Mouse (Mus musculus) erythroblast, embryonic 14.5 days (primary cell): Measurements from ENCODE around the gene Yy1. TPM values are rescaled to one million over a fixed set of nuclear protein-coding genes. Genes with fewer than 3 reads are reported as not detected.
A peak's percentile ranks its signal among the peaks of the same experiment; 100 is the strongest.
"Not testable (repeated sequence)": the region's sequence is repeated elsewhere in the genome, so short reads cannot be mapped to it uniquely, and the experiment has no call there.

ENCODE experiments used
- H3K27me3 ChIP-seq: 2 replicates; pipeline ENCODE4 v1.6.1; 2012; ENCODE audit warnings: inconsistent platforms; ENCODE audit not compliant: control insufficient read depth
- H3K36me3 ChIP-seq: 2 replicates; pipeline ENCODE4 v1.6.1; 2012; ENCODE audit warnings: mild to moderate bottlenecking, inconsistent platforms; ENCODE audit not compliant: control insufficient read depth
- H3K4me1 ChIP-seq: 2 replicates; pipeline ENCODE4 v1.6.1; 2012; ENCODE audit warnings: inconsistent platforms; ENCODE audit not compliant: control insufficient read depth
- H3K4me3 ChIP-seq: replicated peaks from 2 replicates; pipeline ENCODE3; 2012; ENCODE audit warnings: moderate library complexity, mild to moderate bottlenecking, inconsistent platforms
- H3K9me3 ChIP-seq: 2 replicates; pipeline ENCODE4 v1.6.1; 2012; ENCODE audit warnings: low read length, inconsistent platforms, mixed read lengths; ENCODE audit not compliant: control insufficient read depth
- GATA1 ChIP-seq: IDR thresholded peaks from 2 replicates; pipeline ENCODE4 v1.6.1; 2012; ENCODE audit warnings: low read length, inconsistent platforms, mixed read lengths
- TAL1 ChIP-seq: IDR thresholded peaks from 3 replicates; pipeline ENCODE4 v1.6.1; 2012; ENCODE audit warnings: low read length, inconsistent platforms, mixed read lengths
- polyA plus RNA-seq: library from polyadenylated mRNA; stranded (reverse); fragments of >175 nt; gene quantifications from 2 replicates; pipeline ENCODE4 v1.2.3, GENCODE M21; 2012

The Yy1 gene
- polyA plus RNA-seq, 1 experiment: 3.0 TPM

DNA sequence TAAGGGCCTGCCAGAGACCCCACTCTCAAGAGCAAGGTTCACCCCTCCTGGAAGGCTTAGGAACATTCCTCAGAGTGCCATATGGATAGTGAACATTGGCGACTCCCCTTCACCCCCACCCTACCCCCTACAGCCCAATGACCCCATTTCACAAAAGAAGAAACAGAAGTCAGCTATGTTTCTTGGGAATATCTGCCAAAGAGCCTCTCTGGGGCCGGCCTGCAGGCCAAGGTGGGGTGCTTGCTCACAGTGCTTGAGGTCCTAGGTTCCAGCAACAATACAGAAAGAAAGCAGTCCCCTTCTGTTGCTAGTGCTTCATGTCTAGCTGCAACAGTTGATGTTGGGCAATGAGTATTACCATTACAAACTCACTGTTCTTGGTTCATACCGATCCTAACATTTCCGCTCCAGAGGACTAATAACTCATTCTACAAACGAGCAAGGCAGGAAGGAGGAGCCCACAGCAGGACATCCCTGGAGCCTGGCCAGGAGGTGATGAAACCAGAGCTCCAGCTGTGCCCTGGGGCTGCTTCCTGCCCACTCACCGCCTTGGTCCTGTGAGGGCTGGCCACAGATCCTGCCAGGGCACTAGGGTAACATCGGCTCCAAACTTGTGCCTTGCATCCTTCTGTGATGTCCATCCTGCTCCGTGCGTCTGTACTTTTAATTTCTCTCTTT is 39.3 kb downstream of the Yy1 start:
- Histone ChIP-seq H3K9me3 (peaks cover 12% of the 10 kb centered on the region), H3K4me3 (no peak overlapping the region), H3K27me3 (peaks cover 6% of the 10 kb centered on the region), H3K36me3 (peaks cover 12% of the 10 kb centered on the region), H3K4me1 (peaks cover 26% of the 10 kb centered on the region)
- TF ChIP-seq GATA1: no peak
- no peak for TF ChIP-seq TAL1

DNA sequence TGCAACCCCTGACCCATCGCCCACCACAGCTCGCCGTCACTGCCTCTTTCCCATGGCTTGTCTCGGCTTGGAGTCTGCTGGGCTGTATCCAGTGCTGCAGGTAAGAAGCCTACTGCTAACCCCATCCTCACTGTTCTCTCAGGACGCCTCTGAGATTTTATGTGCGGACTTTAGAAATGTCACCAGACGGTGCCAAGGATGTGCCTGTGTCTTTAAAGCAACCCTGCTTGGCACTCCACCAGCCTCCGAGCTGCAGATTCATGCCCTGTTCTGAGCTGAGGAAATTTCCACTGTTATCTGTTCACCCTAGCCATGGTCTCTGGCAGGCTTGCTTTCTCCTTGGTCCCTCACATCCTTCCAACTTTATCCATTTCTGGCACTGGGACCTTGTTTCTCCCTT is 40.1 kb downstream of the Yy1 start:
- Histone ChIP-seq H3K27me3 (peaks cover 6% of the 10 kb centered on the region), H3K36me3 (peaks cover 4% of the 10 kb centered on the region), H3K4me1 (peaks cover 32% of the 10 kb centered on the region), H3K9me3 (peaks cover 6% of the 10 kb centered on the region), H3K4me3 (no peak overlapping the region)
- TF ChIP-seq TAL1 (no peak), GATA1 (no peak)

DNA sequence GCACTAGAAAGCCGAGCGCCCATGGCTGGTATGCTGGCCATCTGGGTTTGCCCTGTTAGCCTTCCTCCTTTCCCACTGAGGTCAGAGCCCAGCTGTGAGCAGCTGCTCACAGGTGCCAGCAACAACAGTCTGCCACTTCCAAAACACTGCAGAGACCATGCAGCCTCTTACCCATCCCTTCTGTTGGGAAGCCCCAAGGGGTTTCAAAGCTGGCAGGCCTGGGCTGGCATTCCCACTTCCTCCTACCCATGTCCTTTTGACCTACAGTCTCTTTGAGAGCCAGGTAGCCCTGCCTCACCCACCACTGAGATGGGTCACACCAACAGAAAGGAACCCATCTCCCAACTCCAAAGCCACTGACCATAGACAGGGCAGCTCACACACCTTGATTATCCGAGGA is 40.6 kb downstream of the Yy1 start:
- Histone ChIP-seq H3K9me3 (peaks cover under 1% of the 10 kb centered on the region; the same call in 1 of the 2 replicates), H3K4me3 (no peak overlapping the region), H3K27me3 (peaks cover 6% of the 10 kb centered on the region), H3K4me1 (peaks cover 34% of the 10 kb centered on the region), H3K36me3 (peaks cover 3% of the 10 kb centered on the region)
- no peak for TF ChIP-seq TAL1
- TF ChIP-seq GATA1: no peak

DNA sequence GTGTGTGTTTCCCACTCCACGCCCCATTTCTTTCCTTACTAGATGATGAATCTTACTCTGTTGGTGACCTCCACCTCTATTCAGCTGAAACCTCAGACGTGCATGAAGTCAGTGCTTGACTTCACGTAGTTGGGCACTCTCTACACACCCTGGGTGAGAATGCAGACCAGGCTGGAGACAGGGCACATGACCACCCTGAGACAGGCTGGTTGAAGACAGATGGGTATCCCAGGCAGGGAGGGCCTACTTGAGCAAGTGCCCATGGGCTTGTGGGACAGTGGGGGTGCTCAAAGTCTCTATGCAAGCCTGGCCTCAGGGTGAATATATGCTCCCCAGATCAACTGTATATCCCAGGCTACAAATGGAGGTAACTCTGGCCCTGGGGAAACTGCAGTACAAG is 41.6 kb downstream of the Yy1 start:
- Histone ChIP-seq H3K36me3 (peaks cover 3% of the 10 kb centered on the region), H3K4me1 (peaks cover 34% of the 10 kb centered on the region), H3K27me3 (peaks cover 6% of the 10 kb centered on the region), H3K4me3 (no peak overlapping the region), H3K9me3 (no peaks in the 10 kb centered on the region)
- TF ChIP-seq TAL1: no peak
- no peak for TF ChIP-seq GATA1

DNA sequence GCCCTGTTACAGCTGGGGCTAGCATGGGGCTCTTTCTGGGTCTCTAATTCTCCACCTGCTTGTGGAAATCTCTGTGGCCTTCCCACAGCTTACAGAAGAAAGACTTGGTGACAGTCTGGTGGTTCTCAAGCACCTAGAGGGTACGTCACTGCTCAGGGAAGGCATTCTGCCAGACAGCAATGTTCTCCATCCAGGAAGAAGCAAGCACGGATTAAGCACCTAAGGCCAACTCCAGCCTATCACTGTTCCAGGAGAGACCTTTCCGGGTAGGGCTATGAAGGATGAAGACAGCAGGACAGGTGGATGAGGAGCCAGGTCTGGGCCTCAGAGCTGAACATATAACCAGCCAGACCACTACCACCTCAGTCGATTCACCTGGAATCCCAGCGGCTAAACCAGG is 42.0 kb downstream of the Yy1 start:
- H3K4me3 ChIP-seq: peak overlapping the region; percentile 71
- H3K9me3 ChIP-seq: no peaks in the 10 kb centered on the region
- peaks cover 6% of the 10 kb centered on the region for H3K27me3 ChIP-seq
- H3K36me3 ChIP-seq: peaks cover 3% of the 10 kb centered on the region
- H3K4me1 ChIP-seq: peaks cover 34% of the 10 kb centered on the region
- no peak for TF ChIP-seq TAL1
- no peak for TF ChIP-seq GATA1

DNA sequence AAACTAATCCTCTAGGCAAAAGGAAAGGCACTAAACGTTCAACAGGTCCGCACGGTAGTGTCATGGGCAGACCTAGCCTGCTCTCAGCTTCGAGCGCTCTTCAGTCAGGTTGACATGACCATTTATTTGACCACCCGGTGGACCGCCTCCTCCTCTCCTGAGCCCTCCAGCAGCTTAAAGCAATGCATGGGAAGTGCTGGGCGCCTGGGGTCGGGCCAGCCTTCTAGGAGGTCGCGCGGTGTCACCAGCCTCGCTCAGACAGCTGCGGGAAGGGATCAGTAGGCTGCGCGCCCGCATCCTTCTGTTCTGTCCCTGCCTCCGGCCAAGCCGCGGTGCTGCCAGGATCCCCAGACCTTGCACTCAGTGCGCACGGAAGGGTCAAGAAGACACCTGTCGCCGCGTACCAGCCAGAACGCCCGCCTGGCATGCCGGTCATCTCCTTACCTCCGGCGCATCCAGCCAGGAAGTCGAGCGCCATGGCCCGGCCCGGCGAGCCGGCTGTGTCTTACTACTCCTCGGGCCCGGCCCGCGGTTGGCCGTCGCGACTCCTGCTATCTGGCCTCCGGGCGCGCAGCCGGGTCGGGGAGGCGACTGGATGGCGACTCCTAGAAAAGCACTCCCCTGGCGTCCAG is 42.6 kb downstream of the Yy1 start:
- peaks cover 3% of the 10 kb centered on the region for H3K36me3 ChIP-seq

DNA sequence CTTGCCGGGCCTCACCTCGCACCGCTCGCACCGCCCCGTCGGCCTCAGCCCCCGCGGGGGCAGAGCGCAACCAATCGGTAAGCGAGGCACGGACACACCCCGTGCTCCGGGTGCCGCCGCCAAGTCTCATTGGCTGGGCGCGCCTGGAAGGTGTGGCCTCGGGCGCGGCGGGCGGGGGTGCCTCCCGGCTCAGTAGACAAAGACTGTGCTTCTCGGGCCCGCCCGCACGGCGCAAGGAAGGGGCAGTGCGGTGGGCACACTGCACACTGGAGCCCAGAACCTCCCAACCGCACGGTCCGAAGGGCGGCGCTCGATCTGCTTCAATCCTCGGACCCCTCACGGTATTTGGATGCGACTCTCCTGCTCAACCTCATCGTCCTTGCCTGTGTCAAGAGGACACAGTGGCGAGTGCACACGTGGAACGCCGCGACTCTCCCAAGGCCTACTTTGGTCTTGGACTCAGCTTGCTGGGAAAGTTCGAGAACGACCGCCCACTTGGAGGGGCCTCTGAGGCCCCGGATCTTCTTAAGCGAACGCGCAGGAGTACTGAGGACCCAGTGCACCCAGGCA is 43.2 kb downstream of the Yy1 start, which contains the start of the genes Slc25a29 and Slc25a47:
Gene Slc25a29 (minus strand): TSS at position 44 of the 570 bp plus-strand sequence.
Gene Slc25a47 (plus strand): TSS at position 207 of the 570 bp plus-strand sequence.
- no peaks in the 10 kb centered on the region for H3K9me3 ChIP-seq
- peaks cover 3% of the 10 kb centered on the region for H3K36me3 ChIP-seq
- peaks cover 6% of the 10 kb centered on the region for H3K27me3 ChIP-seq
- no peak for TF ChIP-seq TAL1
- no peak for TF ChIP-seq GATA1
- H3K4me1 ChIP-seq: peaks cover 34% of the 10 kb centered on the region
- H3K4me3 ChIP-seq: peak within 1 kb of the TSS; percentile 71

More for the DNA sequence above, 42.6 kb downstream of the Yy1 start:
- TF ChIP-seq TAL1: no peak
- TF ChIP-seq GATA1: no peak
- Histone ChIP-seq H3K4me3 (peak overlapping the region; percentile 71), H3K4me1 (peaks cover 34% of the 10 kb centered on the region), H3K9me3 (no peaks in the 10 kb centered on the region), H3K27me3 (peaks cover 6% of the 10 kb centered on the region)

DNA sequence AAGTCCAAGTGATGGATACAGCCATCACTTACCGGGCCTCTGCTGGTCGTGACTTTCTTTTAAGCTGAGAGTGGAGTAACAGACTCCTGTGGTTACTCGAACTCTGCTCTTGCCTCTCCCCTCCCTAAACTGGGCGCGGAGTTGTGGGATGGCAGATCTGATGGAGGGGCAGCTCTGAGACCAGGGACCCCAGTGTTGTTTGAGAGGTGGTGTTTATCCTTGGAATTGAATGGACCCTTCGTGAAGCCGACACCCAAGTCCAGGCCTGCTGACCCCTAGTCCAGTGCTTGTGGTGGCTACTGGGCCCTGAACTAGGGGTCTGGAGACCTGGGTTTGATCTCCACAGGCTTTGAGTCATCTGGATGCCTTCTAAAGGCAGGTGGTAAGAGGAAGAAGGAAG is 43.9 kb downstream of the Yy1 start:
- H3K4me1 ChIP-seq: peaks cover 34% of the 10 kb centered on the region
- peaks cover 9% of the 10 kb centered on the region for H3K36me3 ChIP-seq
- H3K27me3 ChIP-seq: peaks cover 6% of the 10 kb centered on the region
- no peaks in the 10 kb centered on the region for H3K9me3 ChIP-seq
- TF ChIP-seq TAL1: no peak
- no peak for TF ChIP-seq GATA1
- peak overlapping the region; percentile 71 for H3K4me3 ChIP-seq

DNA sequence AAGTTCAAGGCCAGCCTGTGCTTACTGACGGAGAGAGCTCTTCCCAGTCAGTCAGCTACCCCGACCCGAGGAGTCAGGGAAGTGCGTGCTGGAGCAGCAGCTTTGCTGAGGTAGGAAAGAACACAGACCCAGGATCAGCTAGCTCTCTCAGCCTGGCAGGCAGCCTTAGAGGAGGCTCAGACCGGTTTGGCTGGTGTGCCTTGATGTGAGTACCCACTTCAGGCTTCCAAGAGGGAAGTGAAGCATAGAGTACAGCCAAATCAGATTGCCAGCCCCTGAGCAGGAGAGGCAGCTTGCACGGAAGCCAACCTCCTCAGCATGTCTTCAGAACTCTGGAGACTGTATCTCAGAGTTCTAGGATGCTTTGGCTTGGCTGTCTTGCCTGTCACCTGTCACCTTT is 48.4 kb downstream of the Yy1 start:
- Histone ChIP-seq H3K9me3 (no peaks in the 10 kb centered on the region), H3K36me3 (peaks cover 19% of the 10 kb centered on the region)

DNA sequence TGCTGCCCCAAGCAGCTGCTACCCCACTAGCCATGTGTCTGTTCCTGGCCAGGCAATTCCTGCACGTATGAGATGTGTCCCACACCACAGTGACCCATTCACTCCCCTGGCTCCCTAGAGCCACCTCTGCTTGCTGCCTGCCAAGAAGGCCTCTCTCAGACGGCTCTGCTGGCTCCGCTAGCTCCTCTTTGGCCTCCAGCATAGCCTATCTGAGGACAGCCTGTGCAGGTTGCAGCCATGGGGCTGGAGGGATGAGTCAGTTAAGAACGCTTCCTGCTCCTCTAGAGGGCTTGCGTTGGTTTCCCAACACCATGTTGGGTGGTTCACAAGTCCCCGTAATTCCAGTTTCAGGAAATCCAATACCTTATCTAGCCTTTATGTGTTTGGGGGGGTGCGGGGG is 49.9 kb downstream of the Yy1 start:
- Histone ChIP-seq H3K4me1 (peaks cover 22% of the 10 kb centered on the region), H3K9me3 (no peaks in the 10 kb centered on the region), H3K4me3 (no peak overlapping the region), H3K27me3 (no peaks in the 10 kb centered on the region), H3K36me3 (peaks cover 19% of the 10 kb centered on the region)
- no peak for TF ChIP-seq TAL1
- TF ChIP-seq GATA1: no peak

More for the DNA sequence above, 48.4 kb downstream of the Yy1 start:
- H3K4me3 ChIP-seq: no peak overlapping the region
- no peaks in the 10 kb centered on the region for H3K27me3 ChIP-seq
- TF ChIP-seq GATA1: no peak
- H3K4me1 ChIP-seq: peaks cover 37% of the 10 kb centered on the region

DNA sequence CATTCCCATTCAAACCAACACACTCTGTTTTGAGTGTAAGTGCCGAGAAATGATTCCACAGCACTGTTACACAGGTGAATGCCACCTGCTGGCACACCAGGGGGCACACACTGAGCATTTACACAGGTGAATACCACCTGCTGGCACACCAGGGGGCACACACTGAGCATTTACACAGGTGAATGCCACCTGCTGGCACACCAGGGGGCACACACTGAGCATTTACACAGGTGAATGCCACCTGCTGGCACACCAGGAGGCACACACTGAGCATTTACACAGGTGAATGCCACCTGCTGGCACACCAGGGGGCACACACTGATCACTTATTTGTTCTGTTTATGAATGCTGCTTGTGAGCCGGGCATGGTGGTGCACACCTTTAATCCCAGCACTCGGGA is 55.3 kb downstream of the Yy1 start:
- not testable (repeated sequence) for H3K9me3 ChIP-seq, H3K27me3 ChIP-seq, H3K36me3 ChIP-seq, H3K4me3 ChIP-seq
- peaks cover 19% of the 10 kb centered on the region for H3K4me1 ChIP-seq
